Mouse (Mus musculus) ES-E14 (cell line): ENCODE results near the gene Myo5c. TPM values are rescaled to one million over a fixed set of nuclear protein-coding genes. Genes with fewer than 3 reads are reported as not detected.

Source experiments
- DNase-seq: peaks from one replicate; pipeline ENCODE4 v3.0.0-alpha.2; 2013; ENCODE audit warnings: low read depth, low spot score
- H3K27ac ChIP-seq: 2 replicates; pipeline ENCODE4 v1.5.1; 2012; ENCODE audit warnings: low read depth, mild to moderate bottlenecking, low read length, moderate library complexity, mixed read lengths; ENCODE audit not compliant: poor library complexity, insufficient read depth, severe bottlenecking
- H3K36me3 ChIP-seq: 2 replicates; pipeline ENCODE4 v1.6.1; 2012; ENCODE audit warnings: mild to moderate bottlenecking, low read length, moderate library complexity, mixed read lengths; ENCODE audit not compliant: control insufficient read depth, poor library complexity, insufficient read depth, severe bottlenecking
- H3K4me1 ChIP-seq, 2 experiments: fragments of 150-350 bp in 1 of 2; sonication (generic) in 1 of 2; 2 replicates each; pipeline ENCODE4 v1.6.1; 2012; ENCODE audit warnings: low read length in 2 of 2, mild to moderate bottlenecking in 1 of 2, mixed read lengths in 1 of 2; ENCODE audit not compliant: control insufficient read depth in 2 of 2, insufficient read depth in 2 of 2, poor library complexity in 1 of 2
- H3K4me3 ChIP-seq, 2 experiments: fragments of 150-350 bp in 1 of 2; sonication (generic) in 1 of 2; 2 replicates each; pipeline ENCODE4 v1.5.1; 2012; ENCODE audit warnings: low read length in 2 of 2, low read depth in 1 of 2, mild to moderate bottlenecking in 1 of 2, mixed read lengths in 1 of 2; ENCODE audit not compliant: insufficient read depth in 1 of 2, poor library complexity in 1 of 2, severe bottlenecking in 1 of 2
- H3K9ac ChIP-seq: 2 replicates; pipeline ENCODE4 v1.6.1; 2012; ENCODE audit warnings: low read depth, mild to moderate bottlenecking, low read length, mixed read lengths; ENCODE audit not compliant: poor library complexity, insufficient read depth, severe bottlenecking
- H3K9me3 ChIP-seq: fragments of 150-350 bp; sonication (generic); 2 replicates; pipeline ENCODE4 v1.6.1; 2012; ENCODE audit warnings: low read depth, mild to moderate bottlenecking, low read length; ENCODE audit not compliant: control insufficient read depth, insufficient read depth
- CHD2 ChIP-seq: IDR thresholded peaks from 2 replicates; pipeline ENCODE4 v1.6.1; 2014; ENCODE audit warnings: mild to moderate bottlenecking, low read depth, low read length, inconsistent platforms
- HCFC1 ChIP-seq: IDR thresholded peaks from 2 replicates; pipeline ENCODE4 v1.6.1; 2012; ENCODE audit warnings: low read length, inconsistent platforms, borderline replicate concordance; ENCODE audit not compliant: insufficient read depth
- MAFK ChIP-seq: IDR thresholded peaks from 2 replicates; pipeline ENCODE4 v1.6.1; 2014; ENCODE audit warnings: mild to moderate bottlenecking, low read depth, low read length, inconsistent platforms; ENCODE audit not compliant: insufficient read depth
- ZC3H11A ChIP-seq: IDR thresholded peaks from 2 replicates; pipeline ENCODE4 v1.6.1; 2012; ENCODE audit warnings: low read depth, mild to moderate bottlenecking, inconsistent platforms, low read length, borderline replicate concordance
- ZNF384 ChIP-seq: IDR thresholded peaks from 2 replicates; pipeline ENCODE4 v1.6.1; 2012; ENCODE audit warnings: low read depth, low read length, inconsistent platforms
- in situ Hi-C, 2 experiments: fragments of 600-800 bp; cut with MboI; formaldehyde crosslinking; loops; one replicate each; pipeline ENCODE4 v1.15.1; 2025; ENCODE audit warnings: low sequenced_read_pairs in 2 of 2, inconsistent platforms in 1 of 2; ENCODE audit not compliant: unreplicated experiment in 2 of 2
- total RNA-seq: library from RNA; depleted of rRNA; stranded (reverse); fragments of 300-350 nt; gene quantifications from 2 replicates; pipeline ENCODE4 v1.2.3, GENCODE M21; 2012

Myo5c gene
- total RNA-seq, 1 experiment = 7.5 TPM

DNA sequence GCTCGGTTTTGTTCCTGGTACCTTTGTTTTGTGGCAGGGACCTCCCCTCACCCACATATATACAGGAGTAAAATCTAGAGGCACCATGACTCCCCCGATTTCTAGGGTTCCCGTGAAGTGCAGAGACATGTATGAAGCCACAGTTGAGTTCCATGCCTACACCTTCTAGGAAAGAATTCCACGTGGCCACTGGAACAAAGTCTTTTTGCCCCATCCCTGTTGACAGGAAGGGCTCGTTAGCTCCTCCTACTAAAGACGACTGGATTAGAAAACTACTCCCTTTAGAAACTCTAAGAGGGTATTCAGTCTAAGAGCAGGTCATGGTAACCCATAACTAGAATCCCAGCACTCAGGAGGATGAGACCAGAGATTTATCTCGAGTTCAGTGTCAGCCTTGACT, 72.5 kb downstream of the Myo5c start:
- Histone ChIP-seq H3K9ac (peak overlapping the region; percentile 54; the same call in 1 of the 2 replicates), H3K27ac (peak overlapping the region; percentile 79), H3K36me3 (no peaks in the 10 kb centered on the region), H3K9me3 (no peaks in the 10 kb centered on the region), H3K4me3 (peak overlapping the region; percentile 61 to 69), H3K4me1 (peaks cover 0 to 2% of the 10 kb centered on the region in 2 experiments; a peak in 1 of 4 replicates)
- no peak for DNase-seq
- in situ Hi-C loops = no loop called here
- TF ChIP-seq ZC3H11A = no peak
- no peak for TF ChIP-seq HCFC1
- TF ChIP-seq ZNF384 = no peak
- TF ChIP-seq MAFK = no peak
- TF ChIP-seq CHD2 = no peak

GRCm38 (mm10) chr9:75306126-75306898, 74.5 kb downstream of the Myo5c start, which contains the start of gene Gnb5:
TSS of gene Gnb5 (plus strand) at chr9:75306288.
- no peaks in the 10 kb centered on the region for H3K9me3 ChIP-seq
- peaks cover 0 to 2% of the 10 kb centered on the region in 2 experiments; a peak in 1 of 4 replicates for H3K4me1 ChIP-seq
- no peak within 1 kb of the TSS for H3K4me3 ChIP-seq
- in situ Hi-C loops = no loop called here
- H3K36me3 ChIP-seq = no peaks in the 10 kb centered on the region
- TF ChIP-seq MAFK = no peak
- no peak for TF ChIP-seq CHD2
- TF ChIP-seq HCFC1 = no peak
- TF ChIP-seq ZNF384 = no peak
- TF ChIP-seq ZC3H11A = no peak
- DNase-seq = no peak
- H3K27ac ChIP-seq = no peak within 1 kb of the TSS
- H3K9ac ChIP-seq = no peak within 1 kb of the TSS

- DNase-seq = no peak
- TF ChIP-seq ZC3H11A = no peak
- TF ChIP-seq CHD2 = no peak
- no peak for TF ChIP-seq MAFK
- no peak overlapping the region for H3K27ac ChIP-seq
- no peaks in the 10 kb centered on the region for H3K9me3 ChIP-seq
- H3K4me3 ChIP-seq = no peak overlapping the region
- H3K36me3 ChIP-seq = no peaks in the 10 kb centered on the region
- H3K4me1 ChIP-seq = peaks cover 0 to 2% of the 10 kb centered on the region in 2 experiments; a peak in 1 of 4 replicates
- in situ Hi-C loops = no loop called here
- H3K9ac ChIP-seq = no peak overlapping the region
These were observed 75.2 kb downstream of the Myo5c start for GRCm38 (mm10) chr9:75307015-75307414.

DNA sequence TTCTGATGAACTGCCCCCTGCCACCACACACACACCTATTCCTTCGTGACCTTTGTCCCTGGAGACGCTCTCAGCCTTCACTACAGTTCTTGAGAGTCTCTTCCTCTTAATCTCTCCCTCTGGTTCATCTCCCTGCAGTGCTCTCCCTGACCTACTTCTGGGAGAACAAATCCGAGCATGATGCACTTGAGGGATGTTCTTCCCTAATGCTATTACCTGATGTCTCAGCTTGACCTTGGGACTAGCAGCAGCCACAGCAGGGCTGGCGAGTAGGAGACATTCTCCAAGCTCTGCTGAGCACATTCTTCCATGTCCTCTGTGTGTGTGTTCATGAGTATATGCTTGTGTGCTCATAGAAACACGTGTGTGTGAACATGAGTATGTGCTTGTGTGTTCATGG, 76.8 kb downstream of the Myo5c start:
- in situ Hi-C loops = no loop called here

More for the DNA sequence above, 76.8 kb downstream of the Myo5c start:
- TF ChIP-seq ZNF384 (no peak), HCFC1 (no peak), MAFK (no peak)
- no peaks in the 10 kb centered on the region for H3K9me3 ChIP-seq
- no peak overlapping the region for H3K4me3 ChIP-seq
- no peak overlapping the region for H3K9ac ChIP-seq
- H3K36me3 ChIP-seq = no peaks in the 10 kb centered on the region
- H3K4me1 ChIP-seq = peaks cover 0 to 4% of the 10 kb centered on the region in 2 experiments; a peak in 1 of 4 replicates
- no peak overlapping the region for H3K27ac ChIP-seq
- no peak for DNase-seq
